Mouse (Mus musculus): Measurements from ENCODE around the gene Ccdc14. TPM values are rescaled to one million over a fixed set of nuclear protein-coding genes. Genes with fewer than 3 reads are reported as not detected.

Gene Ccdc14
- polyA plus RNA-seq, 2 experiments = 6.4 to 9.1 TPM

GRCm38 (mm10) chr16:34738656-34739233 is 48.3 kb downstream of the Ccdc14 start:
- no peak overlapping the region for H3K4me2 ChIP-seq (replicated peaks; ENCODE audit: low read depth, low read length, severe bottlenecking)
- no peaks in the 10 kb centered on the region for H3K27me3 ChIP-seq (ENCODE audit: control insufficient read depth, insufficient read depth, low read length)
- H3K9me3 ChIP-seq (ENCODE audit: control insufficient read depth, low read length) = no peaks in the 10 kb centered on the region
- no peak for TF ChIP-seq POLR2A (IDR thresholded peaks at IDR 0.05; ENCODE audit: borderline replicate concordance, extremely low read depth, insufficient read depth, insufficient read length)
- no peaks in the 10 kb centered on the region for H3K4me1 ChIP-seq (ENCODE audit: control insufficient read depth, insufficient read depth, low read length)
- no peak overlapping the region for H3K27ac ChIP-seq (replicated peaks; ENCODE audit: low read depth, low read length)
- ATAC-seq (ENCODE audit: low FRiP score, low read depth) (no peak), DNase-seq (ENCODE audit: low spot score) (no peak)
- no peaks in the 10 kb centered on the region for H3K36me3 ChIP-seq (ENCODE audit: control insufficient read depth, insufficient read depth, low read length)
- H3K9ac ChIP-seq (ENCODE audit: low read depth, low read length, severe bottlenecking) = no peak overlapping the region
- WGBS = 84% methylated on average over 4 of the region's 4 CpGs
- H3K4me3 ChIP-seq (replicated peaks; ENCODE audit: low read length) = no peak overlapping the region

- H3K4me1 ChIP-seq (ENCODE audit: control insufficient read depth, insufficient read depth, low read length) = peaks cover 10% of the 10 kb centered on the region
- DNase-seq (ENCODE audit: low spot score) = no peak
- H3K27ac ChIP-seq (replicated peaks; ENCODE audit: low read depth, low read length) = no peak overlapping the region
- TF ChIP-seq POLR2A (IDR thresholded peaks at IDR 0.05; ENCODE audit: borderline replicate concordance, extremely low read depth, insufficient read depth, insufficient read length) = no peak
- no peak overlapping the region for H3K4me2 ChIP-seq (replicated peaks; ENCODE audit: low read depth, low read length, severe bottlenecking)
- ATAC-seq (ENCODE audit: low FRiP score, low read depth) = no peak
- WGBS = 56% methylated on average over 2 of the region's 2 CpGs
- H3K4me3 ChIP-seq (replicated peaks; ENCODE audit: low read length) = no peak overlapping the region
- H3K36me3 ChIP-seq (ENCODE audit: control insufficient read depth, insufficient read depth, low read length) = no peaks in the 10 kb centered on the region
- H3K9me3 ChIP-seq (ENCODE audit: control insufficient read depth, low read length) = no peaks in the 10 kb centered on the region
- no peak overlapping the region for H3K9ac ChIP-seq (ENCODE audit: low read depth, low read length, severe bottlenecking)
- peaks cover 16% of the 10 kb centered on the region for H3K27me3 ChIP-seq (ENCODE audit: control insufficient read depth, insufficient read depth, low read length)
Observed at GRCm38 (mm10) chr16:34742930-34743329, 52.5 kb downstream of the Ccdc14 start.

DNA sequence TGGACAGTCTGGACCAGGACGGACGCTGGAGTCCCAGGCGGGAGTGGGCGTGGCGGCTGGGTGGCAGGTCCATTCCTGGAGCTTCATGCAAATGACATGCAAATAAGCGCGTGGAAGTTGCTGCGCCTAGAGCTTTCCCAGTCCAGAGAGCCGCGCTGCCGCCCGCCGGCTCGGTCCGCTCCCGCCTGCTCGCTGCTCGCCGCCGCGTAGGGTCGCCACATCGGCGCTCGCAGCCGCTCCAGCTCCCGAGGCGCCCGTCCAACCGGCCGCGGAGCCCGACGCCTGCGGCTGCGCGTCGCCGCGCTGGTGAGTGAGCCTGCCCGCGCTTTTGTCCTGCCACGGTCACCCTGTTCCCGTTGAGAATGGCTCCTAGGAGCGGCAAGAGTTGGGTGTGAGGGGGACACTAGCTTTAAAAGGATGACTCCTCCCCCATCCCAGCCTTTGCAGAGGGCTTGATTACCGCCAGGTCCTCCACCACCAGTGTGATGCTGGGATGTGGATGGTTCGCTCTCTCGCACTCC is 54.7 kb downstream of the Ccdc14 start, which contains the start of gene Mylk:
Gene Mylk (plus strand): TSS at position 146 of the 521 bp plus-strand sequence.
- Histone ChIP-seq H3K4me3 (replicated peaks; ENCODE audit: low read length) (peak within 1 kb of the TSS; percentile 45), H3K27me3 (ENCODE audit: control insufficient read depth, insufficient read depth, low read length) (peaks cover 16% of the 10 kb centered on the region), H3K4me2 (replicated peaks; ENCODE audit: low read depth, low read length, severe bottlenecking) (peak within 1 kb of the TSS; percentile 95), H3K9me3 (ENCODE audit: control insufficient read depth, low read length) (no peaks in the 10 kb centered on the region), H3K27ac (replicated peaks; ENCODE audit: low read depth, low read length) (0 out of 2 replicates have a peak within 1 kb of the TSS, but pooled peaks have one; percentile 43), H3K4me1 (ENCODE audit: control insufficient read depth, insufficient read depth, low read length) (peaks cover 17% of the 10 kb centered on the region), H3K36me3 (ENCODE audit: control insufficient read depth, insufficient read depth, low read length) (no peaks in the 10 kb centered on the region), H3K9ac (ENCODE audit: low read depth, low read length, severe bottlenecking) (peak within 1 kb of the TSS; percentile 50)
- DNase-seq (ENCODE audit: low spot score) (peak; percentile 81), ATAC-seq (ENCODE audit: low FRiP score, low read depth) (peak; percentile 89)
- 0 out of 2 replicates have a peak, but pooled peaks have one; percentile 45 for TF ChIP-seq POLR2A (IDR thresholded peaks at IDR 0.05; ENCODE audit: borderline replicate concordance, extremely low read depth, insufficient read depth, insufficient read length)
- WGBS = under 1% methylated on average over 46 of the region's 48 CpGs

- no peak overlapping the region for H3K9ac ChIP-seq (ENCODE audit: low read depth, low read length, severe bottlenecking)
- no peak overlapping the region for H3K4me3 ChIP-seq (replicated peaks; ENCODE audit: low read length)
- H3K27ac ChIP-seq (replicated peaks; ENCODE audit: low read depth, low read length) = no peak overlapping the region
- ATAC-seq (ENCODE audit: low FRiP score, low read depth) (no peak), DNase-seq (ENCODE audit: low spot score) (no peak)
- no peaks in the 10 kb centered on the region for H3K36me3 ChIP-seq (ENCODE audit: control insufficient read depth, insufficient read depth, low read length)
- 27% methylated on average over 11 of the region's 11 CpGs for WGBS
- H3K27me3 ChIP-seq (ENCODE audit: control insufficient read depth, insufficient read depth, low read length) = peaks cover 16% of the 10 kb centered on the region
- peaks cover 19% of the 10 kb centered on the region for H3K4me1 ChIP-seq (ENCODE audit: control insufficient read depth, insufficient read depth, low read length)
- TF ChIP-seq POLR2A (IDR thresholded peaks at IDR 0.05; ENCODE audit: borderline replicate concordance, extremely low read depth, insufficient read depth, insufficient read length) = no peak
- H3K4me2 ChIP-seq (replicated peaks; ENCODE audit: low read depth, low read length, severe bottlenecking) = no peak overlapping the region
- H3K9me3 ChIP-seq (ENCODE audit: control insufficient read depth, low read length) = no peaks in the 10 kb centered on the region
Observed at GRCm38 (mm10) chr16:34748081-34748720, 57.8 kb downstream of the Ccdc14 start.

GRCm38 (mm10) chr16:34749536-34749935 is 59.1 kb downstream of the Ccdc14 start:
- peaks cover 13% of the 10 kb centered on the region; the same call in 1 of the 2 replicates for H3K27me3 ChIP-seq (ENCODE audit: control insufficient read depth, insufficient read depth, low read length)
- H3K36me3 ChIP-seq (ENCODE audit: control insufficient read depth, insufficient read depth, low read length) = no peaks in the 10 kb centered on the region
- TF ChIP-seq POLR2A (IDR thresholded peaks at IDR 0.05; ENCODE audit: borderline replicate concordance, extremely low read depth, insufficient read depth, insufficient read length) = no peak
- peaks cover 19% of the 10 kb centered on the region for H3K4me1 ChIP-seq (ENCODE audit: control insufficient read depth, insufficient read depth, low read length)
- 68% methylated on average over 4 of the region's 4 CpGs for WGBS
- no peak overlapping the region for H3K4me2 ChIP-seq (replicated peaks; ENCODE audit: low read depth, low read length, severe bottlenecking)
- no peak for ATAC-seq (ENCODE audit: low FRiP score, low read depth)
- DNase-seq (ENCODE audit: low spot score) = no peak
- H3K4me3 ChIP-seq (replicated peaks; ENCODE audit: low read length) = no peak overlapping the region
- H3K9me3 ChIP-seq (ENCODE audit: control insufficient read depth, low read length) = no peaks in the 10 kb centered on the region
- H3K9ac ChIP-seq (ENCODE audit: low read depth, low read length, severe bottlenecking) = no peak overlapping the region
- H3K27ac ChIP-seq (replicated peaks; ENCODE audit: low read depth, low read length) = no peak overlapping the region

Data from limb, embryonic 14.5 days (tissue).